Mouse (Mus musculus) forebrain, embryonic 15.5 days (tissue): Measurements from ENCODE around the gene Fam184b. TPM values are rescaled to one million over a fixed set of nuclear protein-coding genes. Genes with fewer than 3 reads are reported as not detected.

Experiments used
- ATAC-seq: fragments of 200-750 bp; cut with Nextera tagmentation; replicated peaks from 2 replicates; pipeline ENCODE4 v1.8.0; 2017; ENCODE audit warnings: mild to moderate bottlenecking, moderate TSS enrichment, moderate library complexity
- H3K27ac ChIP-seq: fragments of 300-500 bp; sonication (generic); replicated peaks from 2 replicates; pipeline ENCODE4 v1.5.1; 2015; ENCODE audit warnings: mild to moderate bottlenecking, inconsistent platforms
- H3K27me3 ChIP-seq: fragments of 300-500 bp; sonication (generic); 2 replicates; pipeline ENCODE4 v1.6.1; 2015; ENCODE audit warnings: inconsistent platforms
- H3K36me3 ChIP-seq: fragments of 300-500 bp; sonication (generic); 2 replicates; pipeline ENCODE4 v1.6.1; 2015; ENCODE audit warnings: mild to moderate bottlenecking, inconsistent platforms
- H3K4me1 ChIP-seq: fragments of 300-500 bp; sonication (generic); 2 replicates; pipeline ENCODE4 v1.6.1; 2015; ENCODE audit warnings: inconsistent platforms
- H3K4me2 ChIP-seq: fragments of 300-500 bp; sonication (generic); replicated peaks from 2 replicates; pipeline ENCODE4 v1.6.1; 2015; ENCODE audit warnings: mild to moderate bottlenecking, inconsistent platforms
- H3K4me3 ChIP-seq: fragments of 300-500 bp; sonication (generic); 2 replicates; pipeline ENCODE4 v1.5.1; 2015; ENCODE audit warnings: mild to moderate bottlenecking, inconsistent platforms
- H3K9ac ChIP-seq: fragments of 300-500 bp; sonication (generic); replicated peaks from 2 replicates; pipeline ENCODE4 v1.6.1; 2015; ENCODE audit warnings: mild to moderate bottlenecking, inconsistent platforms
- H3K9me3 ChIP-seq: fragments of 300-500 bp; sonication (generic); 2 replicates; pipeline ENCODE4 v1.6.1; 2016; ENCODE audit warnings: inconsistent platforms
- WGBS: fragments of 180-500 bp; shearing (Covaris S2); methylation state at CpG from one replicate; pipeline ENCODE4 v1.1.7; 2015; ENCODE audit warnings: mixed read lengths; 5-methylcytosine and 5-hydroxymethylcytosine counted together
- polyA plus RNA-seq: library from polyadenylated mRNA; unstranded; fragments of >200 nt; fragmentation: Nextera tagmentation; extraction: Ambion mirVana; gene quantifications from 2 replicates; pipeline ENCODE4 v1.2.1, GENCODE M21; 2015

Gene Fam184b
- polyA plus RNA-seq, 1 experiment from 2014 or later: 4.2 TPM

DNA sequence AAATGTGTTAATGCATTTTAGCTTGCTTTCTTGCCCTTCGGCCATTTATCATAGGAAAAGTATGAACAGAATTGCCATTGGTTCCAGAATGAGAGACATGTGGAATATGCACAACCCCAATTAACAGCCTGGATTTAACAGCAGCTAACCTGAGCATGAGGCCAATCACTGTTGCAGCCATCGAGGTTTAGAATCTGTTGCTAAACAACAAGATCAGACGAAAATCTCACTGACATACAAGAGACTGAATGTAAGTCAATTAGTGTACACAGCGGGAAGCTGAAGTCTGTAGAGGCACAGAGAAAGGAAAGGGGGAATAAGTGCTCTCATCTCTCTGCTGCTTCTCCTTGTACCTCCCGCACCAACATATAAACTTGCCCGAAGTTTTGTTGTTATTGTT, 46.1 kb downstream of the Fam184b start:
- no peaks in the 10 kb centered on the region for H3K9me3 ChIP-seq
- no peaks in the 10 kb centered on the region for H3K27me3 ChIP-seq
- ATAC-seq: no peak
- 46% methylated on average over 6 of the region's 6 CpGs for WGBS
- no peak overlapping the region for H3K4me2 ChIP-seq
- no peak overlapping the region for H3K9ac ChIP-seq
- H3K36me3 ChIP-seq: no peaks in the 10 kb centered on the region
- peaks cover 5% of the 10 kb centered on the region for H3K4me1 ChIP-seq
- H3K27ac ChIP-seq: no peak overlapping the region
- H3K4me3 ChIP-seq: no peak overlapping the region

DNA sequence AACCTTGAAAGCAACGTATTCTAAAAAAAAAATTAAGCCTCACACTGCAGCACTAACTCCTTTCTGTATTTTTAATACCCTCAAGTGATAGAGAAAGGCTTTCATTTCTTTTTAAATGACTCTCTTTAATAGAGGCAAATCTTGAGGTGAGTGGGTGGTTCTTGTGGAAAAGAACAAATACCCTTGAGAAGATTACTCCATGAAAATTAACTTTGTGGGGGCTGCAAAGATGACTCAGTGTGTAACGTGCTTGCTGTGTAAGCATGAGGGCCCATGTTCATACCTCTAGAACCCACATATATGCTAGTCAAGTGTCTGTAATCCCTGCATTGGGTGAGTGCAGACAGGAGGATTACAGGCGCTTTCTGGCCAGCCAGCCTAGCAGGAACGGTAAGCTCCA, 49.3 kb downstream of the Fam184b start:
- H3K9ac ChIP-seq: no peak overlapping the region
- H3K27ac ChIP-seq: no peak overlapping the region
- H3K9me3 ChIP-seq: no peaks in the 10 kb centered on the region
- H3K4me1 ChIP-seq: no peaks in the 10 kb centered on the region
- WGBS: 90% methylated on average over 4 of the region's 4 CpGs
- H3K36me3 ChIP-seq: no peaks in the 10 kb centered on the region
- no peak for ATAC-seq
- H3K27me3 ChIP-seq: no peaks in the 10 kb centered on the region
- H3K4me3 ChIP-seq: no peak overlapping the region
- no peak overlapping the region for H3K4me2 ChIP-seq

DNA sequence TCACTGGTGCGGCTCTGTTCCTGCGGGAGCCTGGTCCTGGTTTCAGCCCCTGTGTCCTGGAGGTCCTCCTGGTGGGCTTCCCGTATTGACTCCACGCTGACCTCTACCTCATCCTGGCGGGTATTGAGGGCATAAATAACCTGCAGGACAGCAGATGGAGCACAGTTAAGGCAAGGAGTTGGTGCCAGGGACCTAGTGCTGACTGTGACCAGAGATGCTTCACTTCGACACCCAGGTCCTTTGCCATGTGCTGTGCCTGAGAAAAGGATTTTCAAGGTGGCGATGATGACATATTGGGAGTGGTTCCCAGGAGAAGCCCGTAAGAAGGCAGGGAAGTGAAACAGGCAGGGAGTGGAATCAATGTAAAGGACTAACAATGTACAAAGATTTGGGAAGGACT, 54.8 kb downstream of the Fam184b start:
- Histone ChIP-seq H3K36me3 (no peaks in the 10 kb centered on the region), H3K9ac (no peak overlapping the region), H3K9me3 (no peaks in the 10 kb centered on the region), H3K4me2 (no peak overlapping the region), H3K27me3 (no peaks in the 10 kb centered on the region), H3K27ac (no peak overlapping the region), H3K4me1 (no peaks in the 10 kb centered on the region), H3K4me3 (no peak overlapping the region)
- WGBS: 88% methylated on average over 8 of the region's 8 CpGs
- ATAC-seq: no peak

DNA sequence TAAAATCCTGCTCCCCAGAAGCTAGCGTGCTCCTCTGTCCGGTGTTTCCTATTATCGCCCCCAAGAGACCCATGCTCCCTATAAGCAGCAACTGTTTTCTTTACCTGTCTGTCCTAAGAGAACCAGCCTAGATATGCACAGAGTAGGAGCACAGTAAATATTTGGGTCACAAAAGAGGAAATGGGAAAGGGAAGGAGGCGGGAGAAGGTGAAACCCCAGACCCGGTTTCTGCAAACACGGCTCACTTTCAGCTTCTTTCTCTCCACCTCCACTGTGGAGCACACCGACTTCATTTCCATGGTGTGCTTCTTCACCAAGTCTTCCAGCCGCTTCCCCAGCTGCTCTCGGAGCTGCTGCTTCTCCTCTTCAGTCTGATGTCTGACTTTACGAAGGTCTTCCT, 59.1 kb downstream of the Fam184b start:
- H3K4me1 ChIP-seq: no peaks in the 10 kb centered on the region
- WGBS: 89% methylated on average over 10 of the region's 10 CpGs
- no peak for ATAC-seq

DNA sequence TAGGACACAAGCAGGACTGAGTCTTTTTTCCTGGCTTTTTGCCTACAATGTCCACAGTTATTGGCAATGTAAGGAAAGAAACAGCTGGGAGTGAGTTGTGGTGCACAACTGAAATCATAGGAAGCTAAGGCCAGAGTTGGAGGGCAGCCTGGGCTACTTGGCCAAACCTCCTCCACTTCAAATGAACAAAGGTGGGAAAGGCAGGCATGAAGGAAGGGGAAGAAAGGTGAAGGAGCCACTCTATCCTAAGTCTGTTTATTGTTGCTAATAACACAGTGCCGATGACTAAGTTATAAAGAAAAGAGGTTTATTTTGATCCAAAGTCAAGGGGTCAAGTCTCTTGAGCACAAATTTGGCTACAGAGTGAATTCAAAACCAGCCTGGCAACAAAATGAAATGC, 62.0 kb downstream of the Fam184b start:
- Histone ChIP-seq H3K4me2 (no peak overlapping the region), H3K4me3 (no peak overlapping the region), H3K36me3 (no peaks in the 10 kb centered on the region), H3K27ac (no peak overlapping the region), H3K9me3 (no peaks in the 10 kb centered on the region), H3K4me1 (no peaks in the 10 kb centered on the region), H3K9ac (no peak overlapping the region), H3K27me3 (no peaks in the 10 kb centered on the region)
- 91% methylated on average over 1 of the region's 1 CpGs for WGBS
- ATAC-seq: no peak

More for the DNA sequence above, 59.1 kb downstream of the Fam184b start:
- no peak overlapping the region for H3K9ac ChIP-seq
- no peak overlapping the region for H3K4me2 ChIP-seq
- H3K27me3 ChIP-seq: no peaks in the 10 kb centered on the region
- no peaks in the 10 kb centered on the region for H3K36me3 ChIP-seq
- no peaks in the 10 kb centered on the region for H3K9me3 ChIP-seq
- no peak overlapping the region for H3K4me3 ChIP-seq
- no peak overlapping the region for H3K27ac ChIP-seq

- Histone ChIP-seq H3K4me3 (no peak overlapping the region), H3K27me3 (no peaks in the 10 kb centered on the region), H3K9ac (no peak overlapping the region), H3K4me2 (no peak overlapping the region), H3K9me3 (no peaks in the 10 kb centered on the region), H3K4me1 (no peaks in the 10 kb centered on the region), H3K36me3 (no peaks in the 10 kb centered on the region), H3K27ac (no peak overlapping the region)
- no peak for ATAC-seq
- 82% methylated on average over 3 of the region's 3 CpGs for WGBS
These were observed 62.7 kb downstream of the Fam184b start for GRCm38 (mm10) chr5:45576716-45577115.

GRCm38 (mm10) chr5:45572816-45573215, 66.6 kb downstream of the Fam184b start:
- no peaks in the 10 kb centered on the region for H3K9me3 ChIP-seq
- no peaks in the 10 kb centered on the region for H3K27me3 ChIP-seq
- H3K4me1 ChIP-seq: no peaks in the 10 kb centered on the region
- no peaks in the 10 kb centered on the region for H3K36me3 ChIP-seq
- no peak for ATAC-seq
- no peak overlapping the region for H3K4me3 ChIP-seq
- H3K4me2 ChIP-seq: no peak overlapping the region
- WGBS: 63% methylated on average over 5 of the region's 5 CpGs
- no peak overlapping the region for H3K9ac ChIP-seq
- H3K27ac ChIP-seq: no peak overlapping the region

- Histone ChIP-seq H3K4me3 (no peak overlapping the region), H3K9ac (no peak overlapping the region), H3K27me3 (no peaks in the 10 kb centered on the region), H3K9me3 (no peaks in the 10 kb centered on the region), H3K4me1 (no peaks in the 10 kb centered on the region), H3K27ac (no peak overlapping the region), H3K4me2 (no peak overlapping the region), H3K36me3 (no peaks in the 10 kb centered on the region)
- WGBS: 54% methylated on average over 1 of the region's 1 CpGs
- ATAC-seq: no peak
These were observed 73.6 kb downstream of the Fam184b start for GRCm38 (mm10) chr5:45565829-45566228.

- no peaks in the 10 kb centered on the region for H3K4me1 ChIP-seq
- 70% methylated on average over 6 of the region's 6 CpGs for WGBS
- no peak overlapping the region for H3K9ac ChIP-seq
- H3K4me3 ChIP-seq: no peak overlapping the region
- no peaks in the 10 kb centered on the region for H3K27me3 ChIP-seq
- H3K27ac ChIP-seq: no peak overlapping the region
- no peaks in the 10 kb centered on the region for H3K9me3 ChIP-seq
- ATAC-seq: no peak
- H3K4me2 ChIP-seq: no peak overlapping the region
- no peaks in the 10 kb centered on the region for H3K36me3 ChIP-seq
These were observed 75.4 kb downstream of the Fam184b start for GRCm38 (mm10) chr5:45564054-45564453.

- no peak overlapping the region for H3K4me2 ChIP-seq
- WGBS: 93% methylated on average over 1 of the region's 1 CpGs
- H3K27me3 ChIP-seq: no peaks in the 10 kb centered on the region
- no peaks in the 10 kb centered on the region for H3K36me3 ChIP-seq
- H3K27ac ChIP-seq: no peak overlapping the region
- ATAC-seq: no peak
- no peak overlapping the region for H3K9ac ChIP-seq
- no peak overlapping the region for H3K4me3 ChIP-seq
- no peaks in the 10 kb centered on the region for H3K4me1 ChIP-seq
- no peaks in the 10 kb centered on the region for H3K9me3 ChIP-seq
These were observed 89.8 kb downstream of the Fam184b start for GRCm38 (mm10) chr5:45549586-45549985.

- no peaks in the 10 kb centered on the region for H3K9me3 ChIP-seq
- H3K4me2 ChIP-seq: no peak overlapping the region
- no peak overlapping the region for H3K27ac ChIP-seq
- no peaks in the 10 kb centered on the region for H3K27me3 ChIP-seq
- H3K4me1 ChIP-seq: no peaks in the 10 kb centered on the region
- ATAC-seq: no peak
- H3K36me3 ChIP-seq: no peaks in the 10 kb centered on the region
- 67% methylated on average over 5 of the region's 5 CpGs for WGBS
- H3K4me3 ChIP-seq: no peak overlapping the region
- no peak overlapping the region for H3K9ac ChIP-seq
These were observed 96.0 kb downstream of the Fam184b start for GRCm38 (mm10) chr5:45543374-45543773.

- Histone ChIP-seq H3K4me1 (peaks cover 3% of the 10 kb centered on the region; the same call in 1 of the 2 replicates), H3K36me3 (no peaks in the 10 kb centered on the region), H3K27ac (no peak overlapping the region), H3K27me3 (no peaks in the 10 kb centered on the region), H3K4me2 (no peak overlapping the region), H3K4me3 (no peak overlapping the region), H3K9ac (no peak overlapping the region), H3K9me3 (no peaks in the 10 kb centered on the region)
- ATAC-seq: no peak
- WGBS: 64% methylated on average over 10 of the region's 10 CpGs
These were observed 99.9 kb downstream of the Fam184b start for GRCm38 (mm10) chr5:45539502-45539901.

- H3K4me3 ChIP-seq: no peak overlapping the region
- peaks cover 3% of the 10 kb centered on the region; the same call in 1 of the 2 replicates for H3K4me1 ChIP-seq
- no peak overlapping the region for H3K4me2 ChIP-seq
- ATAC-seq: no peak
- H3K36me3 ChIP-seq: peaks cover 18% of the 10 kb centered on the region
- no peak overlapping the region for H3K9ac ChIP-seq
- H3K9me3 ChIP-seq: no peaks in the 10 kb centered on the region
- H3K27ac ChIP-seq: no peak overlapping the region
- H3K27me3 ChIP-seq: no peaks in the 10 kb centered on the region
- WGBS: 67% methylated on average over 4 of the region's 4 CpGs
These were observed 104.2 kb downstream of the Fam184b start for GRCm38 (mm10) chr5:45535177-45535576.
